Mouse (Mus musculus) cortical plate, adult 2 months (tissue): ENCODE measurements at regions not wholly inside any gene's neighbourhood (a gene's known extent, or its start where the extent isn't known, plus 50 kb on each side); places are given as distances from the start of the nearest gene placed in this dataset.

Experiments
- CTCF ChIP-seq: fragments of 200-500 bp; IDR thresholded peaks from 2 replicates; pipeline ENCODE4 v1.5.1; 2011; ENCODE audit warnings: mild to moderate bottlenecking, control low read depth, low read length; ENCODE audit not compliant: insufficient read depth; ENCODE audit errors: extremely low read depth
- POLR2A ChIP-seq: fragments of 200-500 bp; IDR thresholded peaks from 2 replicates; pipeline ENCODE4 v1.6.1; 2011; ENCODE audit warnings: mild to moderate bottlenecking, low read length, control low read depth; ENCODE audit not compliant: insufficient read depth; ENCODE audit errors: extremely low read depth

DNA sequence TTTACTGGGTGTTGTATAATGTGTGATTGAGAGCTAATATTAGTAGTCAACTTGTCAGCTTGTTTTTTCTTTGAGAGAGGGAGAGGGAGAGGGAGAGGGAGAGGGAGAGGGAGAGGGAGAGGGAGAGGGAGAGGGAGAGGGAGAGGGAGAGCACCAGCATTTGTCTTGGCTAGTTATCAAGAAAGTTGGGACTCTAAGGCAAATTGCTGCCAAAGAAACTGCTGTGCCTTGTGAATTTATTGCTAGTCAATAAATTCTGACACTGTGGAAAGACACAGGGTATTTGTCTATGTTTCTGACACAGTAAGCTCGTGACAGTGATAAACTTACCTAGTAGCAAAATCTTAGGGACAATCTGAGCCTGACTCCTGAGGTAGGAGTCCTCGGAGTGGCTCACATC is 61.2 kb upstream of the Gm10260 start:
- TF ChIP-seq POLR2A (no peak), CTCF (no peak)
